10 mouse cellular contexts compared by ENCODE assay signal in genomic region chr8:3418101-3418500, GRCm38 (mm10). TPM values are rescaled to one million over a fixed set of nuclear protein-coding genes. Genes with fewer than 3 reads are reported as not detected.
DNase-seq lines count a peak whose midpoint lies in the region.
"Had no signal": no experiment of that assay in that cellular context is flagged by ENCODE, and none has a peak within 500 bp of the region (broad histone marks: within the 10 kb centered on the region; RNA-seq: fewer than 3 reads in every experiment).

No protein-coding gene starts in this region.

- peak; percentile 42 to 52 for DNase-seq in heart, adult 18-20 months
- DNase-seq in heart, postnatal 25 days (ENCODE audit: low spot score), result no peak
- DNase-seq in urinary bladder, postnatal 14 days (ENCODE audit: low spot score), result peak; percentile 56
- no peak for DNase-seq in urinary bladder, postnatal 10 days (ENCODE audit: low spot score)
- DNase-seq in large intestine, adult 2 months (ENCODE audit: low read depth, low spot score), result peak; percentile 48
- peak; percentile 73 for DNase-seq in yolk sac, embryonic 10.5 days (ENCODE audit: low spot score)
- DNase-seq in thymus, postnatal 36 days, result no peak
- no peak for DNase-seq in spleen, adult 18-20 months
- DNase-seq: kidney, adult 11 months; right cerebral cortex, adult 18-20 months had no signal

- WGBS in large intestine, adult 2 months, result 41% methylated on average over 1 of the region's 1 CpGs

- intact Hi-C loops in heart, postnatal 25 days (cut with DNase I), result no loop called here

RNA-seq across cellular contexts. Expression of gene Arhgef18, which starts 25.3 kb away (rescaled TPM):
- 10 to 100 TPM; 17.5 to 20.4 TPM for total RNA-seq in heart, adult 18-20 months (2021)
- total RNA-seq in heart, postnatal 25 days (2021), result 10 to 100 TPM; 20.0 to 20.3 TPM
- polyA plus RNA-seq in large intestine, adult 2 months (2012; rRNA removed), result 17.5 and 24.2 TPM in 2 replicates

RNA-seq across cellular contexts. Expression of gene Pex11g, which starts 49.4 kb away (rescaled TPM):
- total RNA-seq in heart, adult 18-20 months (2021), result 1 to 10 TPM; 3.6 to 4.2 TPM
- 1 to 10 TPM; 3.2 to 3.4 TPM for total RNA-seq in heart, postnatal 25 days (2021)
- 13.2 and 13.6 TPM in 2 replicates for polyA plus RNA-seq in large intestine, adult 2 months (2012; rRNA removed)

RNA-seq across cellular contexts. Expression of gene Tex45, which starts 52.6 kb away (rescaled TPM):
- total RNA-seq in heart, adult 18-20 months (2021), result not detected
- not detected for total RNA-seq in heart, postnatal 25 days (2021)
- polyA plus RNA-seq in large intestine, adult 2 months (2012; rRNA removed), result not detected in 2 replicates

Comparison
In these comparisons a context has a peak if more than half of its experiments do, and no peak if none do; other contexts are left out.
1. DNase-seq: peak in heart, adult 18-20 months (2 of 2), urinary bladder, postnatal 14 days (single experiment), large intestine, adult 2 months (single experiment) and yolk sac, embryonic 10.5 days (single experiment); none in heart, postnatal 25 days (single experiment), urinary bladder, postnatal 10 days (single experiment), thymus, postnatal 36 days (0 of 2) and spleen, adult 18-20 months (0 of 2).